Mouse (Mus musculus): Measurements from ENCODE around the gene Gm45062.

The Gm45062 gene

DNA sequence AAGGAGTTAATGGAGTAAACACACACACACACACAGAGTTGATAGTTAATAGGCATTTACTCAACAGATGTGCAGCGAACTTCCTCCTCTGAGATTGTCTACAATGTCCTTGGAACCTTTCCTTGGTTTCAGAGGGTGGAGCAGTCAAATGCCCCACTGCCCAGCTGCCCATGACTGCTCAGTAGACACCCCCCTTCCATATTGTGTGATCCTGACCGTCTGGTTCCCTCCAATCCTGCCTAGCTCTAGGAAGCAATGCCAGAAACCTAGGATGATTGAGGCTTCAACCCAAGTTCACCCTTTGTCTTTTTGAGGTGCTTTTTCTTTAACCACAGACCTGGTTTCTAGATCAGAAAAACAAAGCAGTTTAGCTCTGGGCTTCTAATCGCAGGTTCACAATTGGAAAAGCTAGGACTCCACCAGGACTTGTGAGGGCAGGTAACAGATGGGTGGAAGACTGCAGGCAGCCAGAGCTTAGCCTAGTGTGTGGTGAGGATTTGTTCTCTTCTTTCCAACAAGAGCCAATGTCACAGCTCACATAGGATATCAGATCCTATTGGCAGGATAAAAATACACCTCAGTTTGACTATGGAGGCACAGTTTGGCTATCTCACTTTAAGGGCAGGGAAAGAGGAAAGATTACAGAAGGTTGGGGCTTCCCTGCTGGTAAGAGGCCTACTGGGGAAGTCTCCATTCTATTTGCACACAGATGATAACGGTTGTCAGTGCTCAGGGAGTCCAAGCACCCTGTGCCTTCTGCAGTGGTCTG, 360.5 kb downstream of the Gm45062 start:
- CTCF ChIA-PET, result interaction anchor here (0.9 to 1.1 kb wide), 2 partner anchors 67 to 92 kb away, joined by 3 read pairs; no protein-coding TSS in a partner anchor

DNA sequence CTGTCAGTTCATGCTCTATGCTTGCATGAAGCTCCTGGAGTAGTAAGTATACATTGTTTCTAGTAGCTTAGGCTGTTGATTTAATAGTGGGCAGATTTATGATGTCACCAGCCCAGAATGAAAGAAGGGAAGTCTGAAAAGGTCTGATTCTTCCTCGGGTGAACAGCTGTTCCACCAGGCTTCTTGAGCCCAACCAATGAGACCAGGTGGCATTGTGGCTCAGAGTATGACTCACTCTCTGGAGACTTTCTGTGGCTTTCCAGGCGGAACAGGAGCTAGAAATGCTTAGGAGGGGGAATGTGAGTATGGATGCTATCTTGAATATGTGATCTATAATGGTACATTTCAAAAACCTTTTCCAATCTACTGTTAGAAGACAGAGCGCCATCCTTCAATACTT, 363.8 kb downstream of the Gm45062 start:
- CTCF ChIA-PET, result no interaction called here

GRCm38 (mm10) chr6:8628226-8628625, 369.0 kb downstream of the Gm45062 start:
- CTCF ChIA-PET, result no interaction called here

DNA sequence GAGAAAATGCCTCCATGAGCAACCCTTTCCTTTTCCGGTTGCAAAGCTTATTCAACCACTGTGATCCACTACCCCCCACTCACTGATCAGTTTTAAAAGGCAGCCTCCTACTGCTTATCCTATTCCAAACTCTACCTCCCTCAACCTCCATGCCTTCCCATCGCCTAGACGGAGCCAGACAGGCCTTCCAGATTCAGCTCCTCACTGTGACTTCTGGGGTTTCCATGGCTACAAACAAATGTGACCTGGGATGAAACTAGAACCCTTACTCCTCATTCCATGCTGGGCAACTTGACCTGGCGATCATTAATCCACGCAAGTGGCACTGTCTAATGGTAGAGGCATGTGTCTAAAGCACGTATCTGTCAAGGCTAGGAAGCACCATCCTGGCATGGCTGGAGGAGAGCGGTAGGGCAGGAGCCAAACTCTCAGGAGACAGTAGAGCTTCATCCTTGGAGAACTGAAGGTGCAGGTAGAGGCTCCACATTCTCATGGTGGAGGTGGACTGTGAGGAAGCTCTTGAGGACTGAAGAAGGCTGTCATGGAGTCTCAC, 369.5 kb downstream of the Gm45062 start:
- CTCF ChIA-PET, result no interaction called here

DNA sequence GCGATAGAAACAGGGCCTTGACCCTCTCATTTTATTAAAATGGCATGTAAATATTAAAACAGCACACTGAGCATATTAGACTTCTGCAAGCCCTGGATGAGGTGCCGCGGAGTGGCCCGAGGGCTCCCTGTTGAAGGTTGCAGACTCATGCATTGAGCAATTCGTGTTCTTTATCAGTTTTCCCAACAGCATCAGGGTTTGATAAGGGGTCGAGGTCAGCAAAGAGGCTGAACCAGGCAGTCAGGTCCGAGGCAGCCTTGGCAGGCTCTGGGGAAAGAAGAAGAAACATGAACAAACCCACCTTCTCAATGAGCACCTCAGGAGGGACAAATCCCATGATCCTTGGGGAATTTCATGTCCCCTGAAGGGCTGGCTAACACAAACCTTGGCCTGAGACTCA, 371.3 kb downstream of the Gm45062 start:
- CTCF ChIA-PET, result interaction anchor here (0.5 kb wide), 1 partner anchor 12 kb away, joined by 6 read pairs; no protein-coding TSS in a partner anchor

DNA sequence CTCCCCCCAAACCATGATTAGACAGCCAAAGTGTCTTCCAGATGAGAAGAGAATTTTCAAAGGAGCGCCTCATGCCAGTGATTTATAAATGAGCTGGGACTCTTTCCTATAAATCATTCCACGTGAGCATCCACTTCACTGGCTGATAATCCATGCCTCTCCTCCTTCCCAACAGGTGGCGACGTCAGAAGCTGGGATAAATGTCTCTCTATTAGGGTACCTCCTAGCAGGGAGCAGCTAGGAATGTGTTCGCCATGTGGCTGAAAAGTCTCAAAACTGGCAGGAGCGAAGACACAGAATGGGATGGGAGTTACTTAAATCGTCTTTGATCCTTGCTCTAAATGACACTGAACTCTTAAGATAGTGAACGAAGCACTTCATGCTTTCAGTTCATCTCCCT, 372.1 kb downstream of the Gm45062 start:
- CTCF ChIA-PET, result no interaction called here

DNA sequence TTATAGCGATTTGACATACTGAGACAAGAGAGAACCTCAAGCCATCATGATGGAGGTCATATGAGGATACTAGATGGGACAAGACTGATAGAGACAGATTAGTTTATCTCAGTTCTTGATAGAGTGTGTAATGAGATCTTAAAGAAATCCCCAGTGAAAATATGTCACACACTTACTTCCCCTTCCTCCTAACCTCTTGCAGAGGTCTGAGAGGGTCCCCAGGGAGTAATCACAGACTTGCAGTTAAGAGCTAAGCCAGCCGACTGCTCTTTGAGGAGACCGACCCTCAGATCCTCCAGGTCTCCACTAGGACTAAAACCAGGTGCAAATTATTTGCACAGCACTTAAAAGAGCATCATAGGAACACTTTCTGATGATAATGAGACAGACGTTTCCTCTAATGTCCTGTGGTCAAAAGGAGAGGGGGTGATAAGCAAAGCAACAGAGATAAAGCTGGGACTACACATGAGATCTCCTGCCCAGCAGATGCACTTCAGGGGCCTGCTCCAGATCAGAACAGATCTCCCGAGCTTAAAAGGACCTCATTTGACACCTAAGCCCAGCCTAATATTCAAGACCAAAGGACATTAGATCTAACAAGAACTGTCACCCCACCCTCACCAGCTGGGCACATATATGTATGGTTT, 372.9 kb downstream of the Gm45062 start:
- CTCF ChIA-PET, result no interaction called here

DNA sequence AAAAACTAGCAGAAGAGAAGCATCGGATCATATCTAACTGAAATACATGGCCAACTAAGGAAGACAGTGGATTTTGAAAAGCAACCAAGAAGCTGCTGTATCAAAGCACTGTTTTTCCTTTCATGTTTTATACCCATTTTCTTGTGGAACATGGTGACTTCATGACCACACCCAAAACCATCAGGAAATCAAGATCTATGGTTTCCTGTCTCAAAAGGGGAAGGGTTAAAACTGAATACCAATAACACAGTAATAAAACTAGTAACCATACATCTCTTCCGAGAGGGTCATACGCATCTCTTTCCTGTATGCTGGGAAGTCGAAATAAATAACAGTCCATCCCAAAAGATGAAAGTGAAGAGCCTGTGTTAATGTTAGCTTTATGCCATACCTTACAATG, 373.5 kb downstream of the Gm45062 start:
- CTCF ChIA-PET, result no interaction called here

DNA sequence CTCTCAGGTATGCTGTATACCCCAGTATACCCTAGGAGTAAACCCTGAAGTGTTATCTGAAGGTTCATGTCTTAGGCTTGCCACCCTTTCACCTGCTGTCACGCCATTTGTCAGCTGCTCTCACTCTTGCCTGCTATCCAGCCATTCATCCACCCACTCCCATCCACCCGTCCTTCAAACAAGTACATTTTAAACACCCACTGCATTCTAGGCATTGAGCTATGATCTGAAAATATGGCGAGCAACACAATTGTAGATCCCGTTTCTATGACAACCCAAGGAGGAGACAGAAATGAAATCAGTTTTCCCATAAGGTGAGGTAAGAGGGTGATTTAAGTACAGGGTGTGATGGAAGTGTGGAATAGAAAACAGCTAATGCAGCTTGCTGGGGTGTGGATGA, 378.9 kb downstream of the Gm45062 start:
- CTCF ChIA-PET, result no interaction called here

GRCm38 (mm10) chr6:8638899-8639298, 379.6 kb downstream of the Gm45062 start:
- CTCF ChIA-PET, result no interaction called here

GRCm38 (mm10) chr6:8639526-8639925, 380.3 kb downstream of the Gm45062 start:
- CTCF ChIA-PET, result no interaction called here

DNA sequence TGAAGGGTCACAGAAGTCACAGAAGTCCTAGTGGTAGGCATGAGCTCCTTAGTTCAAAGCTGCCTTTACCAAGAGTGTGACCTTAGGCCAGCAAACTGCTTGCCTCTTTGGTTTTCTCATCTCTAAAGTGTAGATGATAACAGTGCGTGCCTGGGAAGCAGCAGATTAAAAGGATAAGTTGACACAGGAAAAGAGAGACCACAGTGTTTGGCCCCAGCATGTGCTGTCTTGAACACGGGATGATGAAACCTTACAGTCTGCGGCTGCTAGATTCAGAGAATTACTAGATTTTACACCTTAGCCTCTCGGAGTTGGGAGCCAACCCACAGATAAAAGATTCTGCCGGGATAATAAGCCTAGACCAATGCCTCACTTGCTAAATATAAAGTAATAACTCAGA, 381.6 kb downstream of the Gm45062 start:
- CTCF ChIA-PET, result no interaction called here

- CTCF ChIA-PET, result interaction anchor here (0.8 kb wide), 1 partner anchor 307 kb away, joined by 3 read pairs; no protein-coding TSS in a partner anchor
Measured at GRCm38 (mm10) chr6:8644703-8645102, 385.5 kb downstream of the Gm45062 start.

DNA sequence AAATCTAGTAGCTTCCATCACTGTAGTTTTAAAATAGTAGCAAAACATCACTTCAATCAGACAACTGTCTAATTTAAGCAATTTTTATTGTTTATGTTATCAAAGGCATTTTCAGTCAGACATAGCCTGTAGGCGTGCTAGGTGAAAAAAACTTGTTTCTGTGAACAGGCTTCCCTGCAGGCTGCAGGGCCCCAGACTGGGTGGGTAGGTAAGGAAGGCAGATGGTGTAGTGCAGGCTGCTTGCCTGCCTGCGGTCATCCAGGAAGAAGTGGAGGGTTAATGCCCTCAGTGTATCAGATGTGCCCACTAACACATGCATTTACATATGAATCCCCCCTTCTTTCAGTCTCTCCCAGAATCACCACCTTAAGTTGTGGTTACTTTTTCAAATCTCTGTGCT, 386.5 kb downstream of the Gm45062 start:
- CTCF ChIA-PET, result interaction anchor here (0.6 kb wide), 1 partner anchor 60 kb away, joined by 3 read pairs; no protein-coding TSS in a partner anchor

Measured in spleen, embryonic (tissue).